Mouse (Mus musculus): ENCODE results near the gene Rdh8.
"Not testable (repeated sequence)": the region's sequence is repeated elsewhere in the genome, so short reads cannot be mapped to it uniquely, and the experiment has no call there.

Gene Rdh8

DNA sequence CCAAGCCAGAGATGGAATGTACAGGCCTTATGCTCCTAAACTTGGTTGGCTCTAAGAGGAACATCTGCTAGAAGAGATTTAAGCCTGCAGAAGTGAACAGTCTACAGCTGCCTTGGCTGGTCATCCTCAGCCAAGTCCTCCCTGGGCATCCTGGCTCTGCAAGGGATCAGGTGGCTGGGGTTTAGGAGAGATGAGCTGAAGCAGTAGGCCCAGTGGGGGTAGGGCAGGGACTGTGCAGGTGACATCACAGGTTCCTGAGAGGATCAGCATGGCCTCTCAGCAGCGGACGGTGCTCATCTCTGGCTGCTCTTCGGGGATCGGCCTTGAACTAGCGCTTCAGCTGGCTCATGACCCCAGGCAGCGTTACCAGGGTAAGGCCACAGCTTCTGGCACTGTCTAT, at the start of gene Rdh8:
TSS of gene Rdh8 (plus strand) at position 268 of the 400 bp plus-strand sequence.
- DNase-seq (ENCODE audit: low spot score), result no peak

DNA sequence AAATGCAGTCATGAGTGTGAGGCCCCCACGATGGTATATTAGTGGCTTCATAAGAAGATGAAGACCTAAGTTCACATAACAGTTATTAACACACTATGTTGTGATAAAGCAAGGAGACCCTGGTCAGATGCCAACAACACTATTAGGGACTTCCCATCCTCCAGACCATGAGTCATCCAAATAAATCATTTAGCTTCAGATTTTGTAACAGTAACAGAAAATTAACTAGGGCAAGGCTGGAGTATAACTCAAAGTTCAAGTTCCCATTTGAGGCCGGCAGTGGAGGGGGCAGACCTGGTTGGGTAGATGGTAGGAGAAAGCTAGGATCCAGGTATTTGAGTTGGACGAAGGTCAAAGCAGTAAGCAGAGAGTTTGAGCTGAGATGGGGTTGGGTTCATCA, 37.0 kb upstream of the Rdh8 start:
- no peak for DNase-seq (ENCODE audit: low spot score)

GRCm38 (mm10) chr9:20785055-20785454, 33.2 kb upstream of the Rdh8 start:
- DNase-seq (ENCODE audit: low spot score), result no peak

DNA sequence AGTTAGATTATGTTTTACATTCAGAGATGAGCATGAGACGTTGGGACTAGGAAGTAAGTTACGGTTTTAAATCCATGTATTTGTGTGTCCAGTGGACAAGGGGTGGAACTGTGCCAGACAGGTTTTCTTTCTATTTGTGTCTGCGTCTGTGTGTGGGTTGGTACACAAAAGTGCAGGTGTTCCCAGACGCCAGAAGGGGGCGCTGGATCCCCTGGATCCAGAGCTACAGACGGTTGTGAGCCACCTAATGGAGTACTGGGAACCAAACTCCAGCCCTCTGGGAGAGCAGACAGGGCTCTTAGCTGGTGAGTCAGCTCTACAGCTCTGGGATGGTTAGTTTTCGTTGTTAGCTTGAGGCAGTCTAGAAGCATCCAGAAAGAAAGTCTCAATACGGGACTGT, 30.3 kb upstream of the Rdh8 start:
- DNase-seq (ENCODE audit: low spot score), result no peak

DNA sequence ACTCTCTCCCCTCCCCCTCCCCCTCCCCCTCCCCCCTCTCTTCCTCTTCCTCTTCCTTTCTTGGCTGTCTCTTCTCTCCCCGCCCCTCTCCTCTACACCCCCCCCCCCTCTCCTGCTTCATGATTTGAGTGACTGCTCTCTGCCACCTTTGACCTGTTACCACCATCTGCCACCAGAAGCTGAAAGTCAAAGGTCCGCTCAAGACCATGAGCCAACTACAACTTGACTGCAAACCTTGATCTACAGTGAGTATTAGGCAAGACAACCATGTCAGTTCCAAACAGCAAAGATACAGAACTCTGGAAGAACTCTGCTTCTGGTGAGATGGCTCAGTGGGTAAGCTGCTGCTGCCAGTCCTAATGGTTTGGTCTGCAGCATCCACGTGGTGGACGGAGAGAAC, 28.7 kb upstream of the Rdh8 start:
- DNase-seq (ENCODE audit: low spot score), result no peak

GRCm38 (mm10) chr9:20790345-20790744, 28.0 kb upstream of the Rdh8 start:
- no peak for DNase-seq (ENCODE audit: low spot score)

- no peak for DNase-seq (ENCODE audit: low spot score)
Observed at GRCm38 (mm10) chr9:20794108-20794806, 24.0 kb upstream of the Rdh8 start.

GRCm38 (mm10) chr9:20804266-20805158, 13.8 kb upstream of the Rdh8 start:
- DNase-seq (ENCODE audit: low spot score), result peak; percentile 56

- no peak for DNase-seq (ENCODE audit: low spot score)
Observed at GRCm38 (mm10) chr9:20805159-20805495, 13.2 kb upstream of the Rdh8 start.

DNA sequence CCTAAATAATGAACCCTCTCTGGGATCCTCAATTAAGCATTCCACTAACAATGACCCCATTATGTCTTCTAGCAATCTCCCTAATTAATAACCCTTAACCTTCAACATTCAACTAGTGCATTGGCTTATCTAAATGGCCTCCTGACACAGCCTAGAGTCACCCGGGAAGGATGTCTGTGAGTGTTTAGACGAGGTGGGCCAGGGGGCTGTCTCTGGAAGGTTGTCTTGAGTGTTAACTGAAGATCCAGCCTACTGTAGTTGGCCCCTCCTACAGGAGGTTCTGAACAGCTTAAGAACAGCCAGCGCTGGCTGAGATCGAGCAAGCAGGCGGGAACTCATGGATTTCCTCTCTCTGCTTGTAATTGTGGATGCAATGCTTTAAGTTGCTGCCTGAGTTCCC, 12.6 kb upstream of the Rdh8 start:
- DNase-seq (ENCODE audit: low spot score), result no peak

DNA sequence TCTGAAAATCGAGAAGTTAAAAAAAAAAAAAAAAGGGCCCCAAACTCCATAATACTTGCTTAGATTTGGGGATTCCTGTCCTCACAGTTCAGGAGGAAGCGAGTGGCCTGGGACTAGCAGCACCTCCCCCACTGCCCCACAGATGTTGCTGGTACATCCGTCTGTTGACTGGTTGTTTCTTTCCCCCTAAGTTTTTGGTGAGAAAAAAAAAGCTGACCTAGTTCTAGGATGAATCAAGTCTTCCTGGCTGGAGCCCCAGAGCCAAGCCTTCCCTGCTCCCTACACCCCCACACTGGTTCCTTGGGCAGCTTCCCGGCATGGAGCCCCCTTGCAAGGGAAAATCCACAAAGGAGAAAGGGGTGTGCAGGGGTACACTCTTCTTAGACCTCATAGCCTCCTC, 8.0 kb upstream of the Rdh8 start:
- no peak for DNase-seq (ENCODE audit: low spot score)

DNA sequence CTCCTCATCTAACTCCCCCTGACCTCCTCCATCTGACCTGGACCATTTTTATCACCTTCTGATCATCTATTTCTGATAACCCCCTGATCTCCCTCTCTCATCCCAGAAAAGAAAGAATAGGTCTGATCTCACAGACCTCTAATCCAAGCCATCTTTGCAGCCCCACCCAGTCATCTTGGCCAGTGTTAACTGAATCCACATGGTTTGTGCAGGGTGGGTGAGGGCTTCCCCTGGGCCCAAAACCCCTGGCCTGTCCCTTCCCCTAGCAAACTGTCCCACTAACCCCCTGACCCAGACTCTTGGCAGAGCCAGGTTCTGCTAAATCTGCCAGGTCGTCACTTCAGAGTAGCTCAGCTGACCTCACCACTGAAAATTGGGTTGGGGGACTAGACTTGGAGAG, 7.5 kb upstream of the Rdh8 start:
- DNase-seq (ENCODE audit: low spot score), result no peak

DNA sequence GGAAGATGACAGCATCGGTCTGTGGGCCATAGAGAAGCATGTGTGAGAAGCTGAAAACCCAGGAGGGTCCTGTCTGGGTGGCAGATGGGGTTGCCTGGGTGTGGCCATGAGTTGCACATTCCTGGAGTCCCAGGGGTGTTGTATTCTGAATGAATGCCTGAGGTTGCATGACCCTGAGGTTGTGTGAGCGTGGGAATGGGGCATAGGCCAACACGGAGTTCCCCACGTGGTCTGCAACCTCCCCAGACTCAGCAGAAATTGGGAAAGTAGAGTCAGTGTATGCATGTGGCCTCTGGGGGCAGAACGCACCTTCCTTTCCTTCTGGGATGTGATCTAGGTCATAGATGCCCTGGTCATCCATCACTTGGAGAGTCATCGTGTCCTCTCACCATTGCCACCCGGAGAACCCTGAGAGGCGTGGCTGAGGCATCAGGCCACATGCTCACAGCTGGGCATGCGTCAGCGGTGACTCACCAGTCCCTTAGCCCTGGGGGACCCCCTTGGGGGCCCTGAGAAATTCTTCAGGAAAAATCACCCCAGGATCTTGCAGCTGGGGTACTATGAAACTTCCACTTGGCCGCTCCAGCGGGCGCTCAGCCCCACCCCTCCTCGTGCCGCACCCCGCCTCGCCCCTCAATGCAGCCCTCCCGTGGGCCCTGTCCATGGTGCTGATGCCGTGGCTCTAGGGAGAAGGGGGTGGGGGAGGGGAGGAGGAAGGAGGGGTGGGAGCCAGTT, 5.6 kb upstream of the Rdh8 start:
- DNase-seq (ENCODE audit: low spot score), result no peak

DNA sequence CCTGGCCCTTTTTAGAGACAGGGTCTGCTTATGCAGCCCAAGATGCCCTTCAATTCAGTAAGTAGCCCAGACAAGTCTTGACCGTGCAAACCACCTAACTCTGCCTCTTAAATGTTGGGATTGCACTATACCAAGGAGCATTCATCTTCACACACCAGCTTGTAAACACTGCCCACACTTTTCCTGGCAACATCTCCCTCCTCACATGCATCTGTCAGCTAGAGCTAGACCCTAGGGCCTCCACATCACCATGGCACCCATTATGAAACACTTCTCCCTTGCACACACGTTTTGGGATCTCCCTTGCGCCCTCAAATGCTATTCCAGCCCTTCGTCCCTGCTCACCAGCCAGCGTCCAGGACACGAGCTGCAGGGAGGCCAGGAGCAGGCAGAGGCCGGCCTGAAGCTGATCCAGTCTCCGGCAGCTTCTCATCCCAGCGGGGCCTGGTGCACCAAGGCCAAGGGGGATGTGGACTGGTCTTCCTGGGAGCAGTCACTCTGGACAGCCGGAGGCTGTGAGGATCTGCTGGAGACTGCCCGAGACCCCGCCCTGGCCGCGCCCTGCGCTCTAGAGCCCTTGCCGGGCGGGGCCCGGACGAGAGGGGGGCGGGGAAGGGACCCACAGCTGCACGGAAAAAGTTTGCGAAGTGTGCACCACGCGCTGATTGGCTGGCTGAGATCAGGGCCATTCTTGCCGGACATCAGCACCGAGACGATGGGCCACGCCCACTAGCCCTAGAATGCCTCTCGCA, 3.6 kb upstream of the Rdh8 start, which contains the start of gene Col5a3:
TSS of gene Col5a3 (minus strand) at position 547 of the 752 bp plus-strand sequence.
- DNase-seq (ENCODE audit: low spot score), result no peak

DNA sequence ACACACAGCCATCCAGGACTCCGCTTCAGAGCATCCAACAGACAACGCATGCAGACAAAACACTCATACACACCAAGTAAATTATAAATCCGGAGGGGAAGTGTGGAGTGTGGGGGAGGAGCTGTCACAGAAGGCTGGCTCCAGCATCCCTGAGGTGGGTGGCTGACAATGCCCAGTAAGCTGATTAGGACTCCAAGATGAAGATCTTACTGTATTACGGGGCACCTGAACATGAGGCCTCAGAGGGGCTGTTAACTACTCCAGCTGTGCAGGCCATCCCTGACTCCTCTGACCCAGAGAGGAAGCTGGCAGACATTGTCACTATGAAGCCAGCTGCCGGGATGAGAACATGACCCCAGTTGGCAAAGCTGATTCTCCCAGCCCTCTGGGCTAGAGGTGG, 1.7 kb downstream of the Rdh8 start:
- DNase-seq (ENCODE audit: low spot score), result no peak

DNA sequence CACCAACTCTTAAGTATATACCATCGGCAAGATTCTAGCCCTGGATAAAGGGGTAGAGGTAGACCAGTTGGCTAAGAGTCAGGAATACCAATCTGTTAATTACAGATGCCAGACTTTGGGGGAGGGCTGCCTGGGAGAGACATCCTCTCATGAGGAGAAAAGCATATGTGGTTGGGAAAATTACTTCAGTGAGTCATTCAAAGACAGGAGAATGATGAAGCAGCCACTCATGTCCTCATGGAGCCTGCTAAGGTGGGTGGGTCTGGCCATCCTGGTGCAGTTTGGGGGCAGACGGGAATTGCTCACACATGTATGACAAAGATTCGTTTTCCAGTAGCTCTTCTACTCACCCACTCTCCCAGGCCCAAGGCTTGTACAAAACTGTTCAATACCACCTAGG, 4.5 kb downstream of the Rdh8 start:
- DNase-seq (ENCODE audit: low spot score), result no peak

DNA sequence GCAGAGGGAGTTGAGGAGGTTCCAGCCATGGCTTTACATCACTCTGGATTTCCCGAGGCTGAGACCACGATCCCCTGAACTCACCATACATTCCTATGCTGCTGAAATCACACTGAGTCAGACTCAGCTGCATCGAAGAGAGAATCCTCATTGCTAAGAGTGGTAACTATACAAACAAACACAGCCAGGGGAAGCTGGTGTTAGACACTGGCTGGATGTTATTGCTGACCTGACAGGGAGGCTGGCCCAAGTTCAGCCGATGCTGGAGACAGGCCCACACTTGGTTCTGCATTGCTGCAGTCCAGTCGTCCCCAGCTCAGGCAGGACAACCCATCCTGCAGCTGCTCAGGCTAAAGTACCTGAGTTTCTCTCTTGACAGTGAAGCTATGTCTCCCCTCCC, 7.5 kb downstream of the Rdh8 start:
- no peak for DNase-seq (ENCODE audit: low spot score)

DNA sequence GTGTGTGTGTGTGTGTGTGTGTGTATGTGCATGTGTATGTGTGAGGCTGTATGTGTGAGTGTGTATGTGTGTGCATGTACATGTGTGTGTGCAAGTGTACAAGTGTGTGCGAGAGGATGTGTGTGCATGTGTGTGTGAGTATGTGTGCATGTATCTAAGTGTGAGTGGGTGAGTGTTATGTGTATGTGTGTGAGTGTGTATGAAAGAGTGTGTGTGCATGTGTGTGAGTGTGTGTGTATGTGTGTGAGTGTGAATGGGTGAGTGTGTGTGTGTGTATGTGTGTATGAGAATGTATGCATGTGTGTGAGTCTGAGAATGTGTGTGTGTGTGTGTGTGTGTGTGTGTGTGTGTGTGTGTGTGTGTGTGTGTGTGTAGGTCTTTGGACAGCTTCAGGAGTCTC, 9.8 kb downstream of the Rdh8 start:
- no peak for DNase-seq (ENCODE audit: low spot score)

DNA sequence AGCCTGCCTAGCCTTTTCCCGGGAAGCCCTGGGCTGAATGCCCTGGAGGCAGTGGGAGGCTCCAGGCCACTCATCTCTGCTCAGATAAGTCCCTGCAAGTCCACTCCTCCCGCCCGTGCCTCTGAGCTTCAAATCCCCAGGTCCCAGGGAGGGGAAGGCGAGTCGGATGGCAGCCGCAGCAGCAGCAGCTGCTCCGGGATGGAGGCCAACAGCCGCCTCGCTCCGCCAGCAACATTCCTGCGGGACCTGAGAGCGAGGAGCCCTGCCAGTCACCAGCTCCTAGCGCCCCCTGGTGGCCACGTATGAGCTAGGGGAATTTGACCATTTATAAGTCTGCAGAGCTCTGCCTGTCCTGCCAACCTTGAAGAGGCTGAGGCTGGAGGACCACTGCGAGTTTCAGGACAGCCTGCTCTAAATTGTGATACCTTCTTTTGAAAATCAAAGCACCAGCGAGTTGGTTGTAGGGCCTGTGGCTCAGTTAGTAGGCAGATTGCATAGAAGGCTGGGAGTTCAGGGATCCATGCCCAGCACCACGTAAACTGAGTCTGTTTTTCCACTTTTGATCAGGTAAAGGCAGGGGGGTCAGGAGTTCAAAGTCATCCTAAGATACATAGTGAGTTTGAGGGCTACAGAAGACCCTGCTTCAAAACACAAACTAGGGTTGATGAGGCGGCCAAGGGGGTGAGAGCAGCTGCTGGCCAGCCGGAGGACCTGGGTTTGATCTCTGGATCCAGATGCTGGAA, 12.8 kb downstream of the Rdh8 start:
- DNase-seq (ENCODE audit: low spot score), result peak; percentile 60

- DNase-seq (ENCODE audit: low spot score), result no peak
Observed at GRCm38 (mm10) chr9:20834881-20835280, 16.6 kb downstream of the Rdh8 start.

DNA sequence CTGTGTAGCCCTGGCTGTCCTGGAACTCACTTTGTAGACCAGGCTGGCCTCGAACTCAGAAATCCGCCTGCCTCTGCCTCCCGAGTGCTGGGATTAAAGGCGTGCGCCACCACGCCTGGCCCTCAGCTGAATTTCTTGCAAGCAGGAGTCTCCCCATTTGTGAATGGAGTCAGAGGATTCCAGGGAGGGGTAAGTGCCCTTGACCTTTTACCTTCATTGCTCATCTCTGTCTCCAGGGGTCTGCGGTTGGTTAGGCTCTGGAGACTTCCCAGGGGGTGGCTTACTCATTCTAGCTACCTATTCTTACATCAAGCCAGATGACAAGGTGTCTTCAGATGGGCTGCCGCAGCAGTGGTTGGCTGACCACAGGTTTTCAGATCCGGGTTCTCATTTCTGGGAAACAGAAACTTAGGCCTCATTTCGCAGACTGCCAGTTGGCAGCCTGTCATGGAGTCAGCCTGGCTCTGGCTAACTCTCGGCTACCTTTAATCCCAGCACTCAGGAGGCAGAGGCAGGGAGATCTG, 17.2 kb downstream of the Rdh8 start:
- DNase-seq (ENCODE audit: low spot score), result not testable (repeated sequence)

Data from T-cell, adult 2 months (primary cell).